Mouse (Mus musculus): ENCODE results near the gene Olfr787.

Olfr787 gene

GRCm38 (mm10) chr10:129461562-129461961 is at the start of gene Olfr787:
TSS of gene Olfr787 (plus strand) at chr10:129461862.
- no peak for DNase-seq

- DNase-seq: no peak
These were observed 34.7 kb upstream of the Olfr787 start, which contains the start of gene Olfr786 for GRCm38 (mm10) chr10:129427006-129427405. TSS of gene Olfr786 (plus strand) at chr10:129427306.

- no peak for DNase-seq
These were observed 9.0 kb downstream of the Olfr787 start, which contains the start of gene Olfr788 for GRCm38 (mm10) chr10:129470698-129471097. TSS of gene Olfr788 (plus strand) at chr10:129470998.

DNA sequence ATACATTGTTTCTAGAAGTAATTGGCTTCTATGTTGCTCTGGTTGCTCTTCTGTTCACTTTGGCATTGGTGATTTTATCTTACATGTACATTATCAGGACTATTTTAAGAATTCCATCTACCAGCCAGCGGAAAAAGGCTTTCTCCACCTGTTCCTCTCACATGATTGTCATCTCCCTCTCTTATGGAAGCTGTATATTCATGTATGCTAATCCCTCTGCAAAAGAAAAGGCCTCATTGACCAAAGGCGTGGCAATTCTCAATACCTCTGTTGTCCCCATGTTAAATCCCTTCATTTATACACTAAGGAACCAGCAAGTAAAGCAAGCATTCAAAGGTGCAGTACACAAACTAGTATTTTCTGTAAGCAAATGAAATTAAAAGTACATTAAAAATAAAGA is 11.6 kb downstream of the Olfr787 start:
- no peak for DNase-seq

GRCm38 (mm10) chr10:129473723-129474122 is 12.1 kb downstream of the Olfr787 start:
- DNase-seq: no peak

- DNase-seq: no peak
These were observed 22.8 kb downstream of the Olfr787 start, which contains the start of gene Olfr789 for GRCm38 (mm10) chr10:129484452-129484851. TSS of gene Olfr789 (plus strand) at chr10:129484752.

GRCm38 (mm10) chr10:129490101-129490500 is 28.4 kb downstream of the Olfr787 start:
- DNase-seq: no peak

DNA sequence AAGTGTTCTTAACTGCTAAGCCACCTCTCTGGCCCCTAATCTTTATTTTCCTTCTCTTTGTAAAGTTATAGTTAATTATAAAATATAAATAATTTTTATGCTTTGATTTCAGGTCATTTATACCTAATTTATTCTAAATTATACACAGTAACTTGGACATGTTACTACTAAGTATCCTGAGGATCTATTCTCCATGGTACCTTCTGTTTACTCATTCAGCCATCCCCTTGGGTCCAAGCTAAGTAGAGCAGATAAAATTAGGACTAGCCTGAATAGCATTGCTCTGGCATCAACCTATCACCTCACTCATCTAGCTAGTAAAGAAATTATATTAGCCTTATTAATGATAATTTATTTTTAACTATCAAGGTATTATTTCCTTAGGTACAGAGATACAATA is 36.5 kb downstream of the Olfr787 start, which contains the start of gene Olfr790:
TSS of gene Olfr790 (plus strand) at position 301 of the 400 bp plus-strand sequence.
- no peak for DNase-seq
